Mouse (Mus musculus) bone marrow, adult 2 months (tissue): ENCODE results near the gene Fam189a1.

Experiments used
- CTCF ChIP-seq: fragments of 200-500 bp; IDR thresholded peaks from 2 replicates; pipeline ENCODE4 v1.5.1; 2011; ENCODE audit warnings: low read length, control low read depth; ENCODE audit not compliant: control insufficient read depth, insufficient read depth
- POLR2A ChIP-seq: fragments of 200-500 bp; IDR thresholded peaks from 2 replicates; pipeline ENCODE4 v1.6.1; 2011; ENCODE audit warnings: low read depth, mild to moderate bottlenecking, control low read depth, low read length, borderline replicate concordance; ENCODE audit not compliant: control insufficient read depth

DNA sequence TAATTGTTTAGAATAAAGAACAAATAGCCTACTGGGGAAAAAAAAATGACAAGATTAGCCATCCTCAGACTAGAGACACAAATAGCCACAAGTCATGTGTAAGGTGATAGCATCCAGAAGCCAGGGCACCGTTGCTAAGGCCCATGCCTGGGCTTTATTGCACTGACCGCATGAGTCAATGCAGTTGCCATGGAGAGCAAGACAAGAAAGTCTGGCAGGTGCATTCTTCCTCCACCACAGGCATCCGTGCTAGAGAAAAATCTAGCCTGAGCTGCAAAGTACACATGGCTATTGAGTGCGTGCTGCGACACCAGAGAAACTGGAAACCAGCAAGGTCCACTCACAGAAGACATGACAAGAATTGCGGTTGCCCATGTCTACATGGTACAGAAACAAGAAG lies 347.5 kb downstream of the Fam189a1 start:
- no peak for TF ChIP-seq CTCF
- no peak for TF ChIP-seq POLR2A
